Mouse (Mus musculus): ENCODE data around the gene Fbxl13. TPM values are rescaled to one million over a fixed set of nuclear protein-coding genes. Genes with fewer than 3 reads are reported as not detected.

Fbxl13 gene
- polyA plus RNA-seq, 1 experiment from 2014 or later = 0.26 TPM

- Histone ChIP-seq H3K4me1 (0 out of 2 replicates have a peak, but pooled peaks cover 3% of the 10 kb centered on the region), H3K27me3 (ENCODE audit: insufficient read depth, poor library complexity, severe bottlenecking) (no peaks in the 10 kb centered on the region), H3K9me3 (no peaks in the 10 kb centered on the region), H3K27ac (no peak overlapping the region), H3K4me3 (no peak overlapping the region), H3K36me3 (no peaks in the 10 kb centered on the region)
- DNase-seq (ENCODE audit: low spot score) = no peak
- WGBS = 64% methylated on average over 1 of the region's 1 CpGs
Measured at GRCm38 (mm10) chr5:21554732-21555131, 90.7 kb downstream of the Fbxl13 start.

- DNase-seq (ENCODE audit: low spot score) = no peak
- no peak overlapping the region for H3K4me3 ChIP-seq
- no peaks in the 10 kb centered on the region for H3K36me3 ChIP-seq
- WGBS = 85% methylated on average over 4 of the region's 4 CpGs
- H3K27me3 ChIP-seq (ENCODE audit: insufficient read depth, poor library complexity, severe bottlenecking) = no peaks in the 10 kb centered on the region
- no peaks in the 10 kb centered on the region for H3K9me3 ChIP-seq
- no peak overlapping the region for H3K27ac ChIP-seq
- 0 out of 2 replicates have a peak, but pooled peaks cover 3% of the 10 kb centered on the region for H3K4me1 ChIP-seq
Measured at GRCm38 (mm10) chr5:21553685-21554084, 91.7 kb downstream of the Fbxl13 start.

- Histone ChIP-seq H3K4me3 (no peak overlapping the region), H3K4me1 (peaks cover 8% of the 10 kb centered on the region), H3K27me3 (ENCODE audit: insufficient read depth, poor library complexity, severe bottlenecking) (no peaks in the 10 kb centered on the region), H3K27ac (no peak overlapping the region), H3K9me3 (no peaks in the 10 kb centered on the region), H3K36me3 (no peaks in the 10 kb centered on the region)
- 72% methylated on average over 8 of the region's 8 CpGs for WGBS
- DNase-seq (ENCODE audit: low spot score) = no peak
Measured at GRCm38 (mm10) chr5:21547005-21547404, 98.4 kb downstream of the Fbxl13 start.

GRCm38 (mm10) chr5:21545786-21546185, 99.6 kb downstream of the Fbxl13 start:
- Histone ChIP-seq H3K27me3 (ENCODE audit: insufficient read depth, poor library complexity, severe bottlenecking) (no peaks in the 10 kb centered on the region), H3K9me3 (no peaks in the 10 kb centered on the region), H3K4me3 (no peak overlapping the region), H3K27ac (no peak overlapping the region), H3K4me1 (peaks cover 8% of the 10 kb centered on the region), H3K36me3 (no peaks in the 10 kb centered on the region)
- DNase-seq (ENCODE audit: low spot score) = no peak
- WGBS = 90% methylated on average over 4 of the region's 4 CpGs

- no peak for DNase-seq (ENCODE audit: low spot score)
- Histone ChIP-seq H3K4me1 (peaks cover 8% of the 10 kb centered on the region), H3K36me3 (no peaks in the 10 kb centered on the region), H3K27me3 (ENCODE audit: insufficient read depth, poor library complexity, severe bottlenecking) (no peaks in the 10 kb centered on the region), H3K9me3 (no peaks in the 10 kb centered on the region), H3K27ac (no peak overlapping the region), H3K4me3 (no peak overlapping the region)
Measured at GRCm38 (mm10) chr5:21545227-21545626, 100.2 kb downstream of the Fbxl13 start.

GRCm38 (mm10) chr5:21544821-21545220, 100.6 kb downstream of the Fbxl13 start:
- DNase-seq (ENCODE audit: low spot score) = no peak
- H3K36me3 ChIP-seq = no peaks in the 10 kb centered on the region
- no peaks in the 10 kb centered on the region for H3K9me3 ChIP-seq
- WGBS = 75% methylated on average over 3 of the region's 3 CpGs
- H3K27me3 ChIP-seq (ENCODE audit: insufficient read depth, poor library complexity, severe bottlenecking) = no peaks in the 10 kb centered on the region
- H3K4me3 ChIP-seq = no peak overlapping the region
- no peak overlapping the region for H3K27ac ChIP-seq
- peaks cover 8% of the 10 kb centered on the region for H3K4me1 ChIP-seq

- 47% methylated on average over 17 of the region's 17 CpGs for WGBS
- Histone ChIP-seq H3K27ac (peak within 1 kb of the TSS; percentile 49), H3K36me3 (no peaks in the 10 kb centered on the region), H3K4me1 (peaks cover 8% of the 10 kb centered on the region), H3K27me3 (ENCODE audit: insufficient read depth, poor library complexity, severe bottlenecking) (no peaks in the 10 kb centered on the region), H3K4me3 (peak within 1 kb of the TSS; percentile 31), H3K9me3 (no peaks in the 10 kb centered on the region)
- DNase-seq (ENCODE audit: low spot score) = no peak
Measured at GRCm38 (mm10) chr5:21543409-21544201, 101.8 kb downstream of the Fbxl13 start, which contains the start of gene Lrrc17. Gene Lrrc17 (plus strand): TSS chr5:21543559.

GRCm38 (mm10) chr5:21542226-21542625, 103.2 kb downstream of the Fbxl13 start:
- Histone ChIP-seq H3K9me3 (no peaks in the 10 kb centered on the region), H3K4me3 (no peak overlapping the region), H3K4me1 (peaks cover 8% of the 10 kb centered on the region), H3K27me3 (ENCODE audit: insufficient read depth, poor library complexity, severe bottlenecking) (no peaks in the 10 kb centered on the region), H3K36me3 (no peaks in the 10 kb centered on the region), H3K27ac (no peak overlapping the region)
- no peak for DNase-seq (ENCODE audit: low spot score)
- WGBS = 69% methylated on average over 4 of the region's 4 CpGs

GRCm38 (mm10) chr5:21532921-21533320, 112.5 kb downstream of the Fbxl13 start:
- WGBS = 79% methylated on average over 5 of the region's 5 CpGs
- no peak for DNase-seq (ENCODE audit: low spot score)
- Histone ChIP-seq H3K4me3 (no peak overlapping the region), H3K4me1 (0 out of 2 replicates have a peak, but pooled peaks cover 4% of the 10 kb centered on the region), H3K27ac (no peak overlapping the region), H3K36me3 (no peaks in the 10 kb centered on the region), H3K27me3 (ENCODE audit: insufficient read depth, poor library complexity, severe bottlenecking) (no peaks in the 10 kb centered on the region), H3K9me3 (0 out of 2 replicates have a peak, but pooled peaks cover 3% of the 10 kb centered on the region)

- H3K27me3 ChIP-seq (ENCODE audit: insufficient read depth, poor library complexity, severe bottlenecking) = no peaks in the 10 kb centered on the region
- DNase-seq (ENCODE audit: low spot score) = no peak
- no peak overlapping the region for H3K27ac ChIP-seq
- H3K9me3 ChIP-seq = 0 out of 2 replicates have a peak, but pooled peaks cover 3% of the 10 kb centered on the region
- H3K4me3 ChIP-seq = no peak overlapping the region
- H3K4me1 ChIP-seq = 0 out of 2 replicates have a peak, but pooled peaks cover 8% of the 10 kb centered on the region
- WGBS = 83% methylated on average over 2 of the region's 2 CpGs
- no peaks in the 10 kb centered on the region for H3K36me3 ChIP-seq
Measured at GRCm38 (mm10) chr5:21532126-21532525, 113.3 kb downstream of the Fbxl13 start.

GRCm38 (mm10) chr5:21529110-21529720, 116.2 kb downstream of the Fbxl13 start:
- Histone ChIP-seq H3K36me3 (no peaks in the 10 kb centered on the region), H3K9me3 (no peaks in the 10 kb centered on the region), H3K4me3 (no peak overlapping the region), H3K27me3 (ENCODE audit: insufficient read depth, poor library complexity, severe bottlenecking) (no peaks in the 10 kb centered on the region), H3K27ac (no peak overlapping the region), H3K4me1 (0 out of 2 replicates have a peak, but pooled peaks cover 8% of the 10 kb centered on the region)
- WGBS = 85% methylated on average over 8 of the region's 8 CpGs
- no peak for DNase-seq (ENCODE audit: low spot score)

- H3K27me3 ChIP-seq (ENCODE audit: insufficient read depth, poor library complexity, severe bottlenecking) = no peaks in the 10 kb centered on the region
- no peaks in the 10 kb centered on the region for H3K36me3 ChIP-seq
- no peak overlapping the region for H3K4me3 ChIP-seq
- no peaks in the 10 kb centered on the region for H3K9me3 ChIP-seq
- no peak for DNase-seq (ENCODE audit: low spot score)
- H3K4me1 ChIP-seq = 0 out of 2 replicates have a peak, but pooled peaks cover 8% of the 10 kb centered on the region
- H3K27ac ChIP-seq = no peak overlapping the region
- WGBS = 74% methylated on average over 15 of the region's 15 CpGs
Measured at GRCm38 (mm10) chr5:21528068-21528842, 117.2 kb downstream of the Fbxl13 start.

Data from heart, embryonic 10.5 days (tissue).